Mouse (Mus musculus) layer of hippocampus, adult 8-10 months (tissue): ENCODE results near the gene B2m. TPM values are rescaled to one million over a fixed set of nuclear protein-coding genes. Genes with fewer than 3 reads are reported as not detected.
"Not testable (repeated sequence)": the region's sequence is repeated elsewhere in the genome, so short reads cannot be mapped to it uniquely, and the experiment has no call there.

ENCODE experiments used
- DNase-seq, 2 experiments: peaks; one replicate each; pipeline ENCODE4 v3.0.0; 2022; ENCODE audit warnings: low spot score in 2 of 2
- total RNA-seq, 4 experiments: library from RNA; stranded (reverse); gene quantifications; 2 replicates each; pipeline ENCODE4 v1.2.4; 2022

The B2m gene
- 100 to 1,000 TPM; 103 to 516 (median 252) TPM for total RNA-seq

DNA sequence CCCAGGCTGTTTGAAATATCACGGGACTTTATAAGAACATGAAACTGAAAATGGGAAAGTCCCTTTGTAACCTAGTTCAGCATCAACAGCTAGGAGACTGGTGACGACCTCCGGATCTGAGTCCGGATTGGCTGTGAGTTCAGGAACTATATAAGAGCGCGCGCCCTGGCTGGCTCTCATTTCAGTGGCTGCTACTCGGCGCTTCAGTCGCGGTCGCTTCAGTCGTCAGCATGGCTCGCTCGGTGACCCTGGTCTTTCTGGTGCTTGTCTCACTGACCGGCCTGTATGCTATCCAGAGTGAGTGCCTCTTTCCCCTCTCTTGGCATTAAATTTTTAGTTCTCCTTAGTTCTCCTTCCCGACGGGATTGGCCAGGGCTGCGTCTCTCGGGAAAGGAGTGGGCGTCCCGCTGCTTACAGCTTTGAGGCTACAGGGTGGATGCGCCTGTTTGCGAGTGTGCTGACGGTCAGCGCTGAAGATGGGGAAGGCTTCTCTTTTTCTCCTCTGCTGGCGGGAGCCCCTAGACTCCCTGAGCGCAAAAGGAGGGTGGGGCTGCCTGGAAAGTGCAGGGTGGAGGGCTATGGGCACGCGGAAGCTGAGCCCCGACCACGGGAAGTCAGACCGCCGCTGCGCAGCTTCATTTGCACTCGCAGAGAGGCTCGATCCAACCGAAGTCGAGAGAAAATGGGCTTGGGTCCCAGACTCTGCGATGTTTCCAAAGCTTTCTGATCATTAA, at the start of gene B2m:
TSS of gene B2m (plus strand) at position 179 of the 734 bp plus-strand sequence.
- DNase-seq, result peak; percentile 90 to 94

DNA sequence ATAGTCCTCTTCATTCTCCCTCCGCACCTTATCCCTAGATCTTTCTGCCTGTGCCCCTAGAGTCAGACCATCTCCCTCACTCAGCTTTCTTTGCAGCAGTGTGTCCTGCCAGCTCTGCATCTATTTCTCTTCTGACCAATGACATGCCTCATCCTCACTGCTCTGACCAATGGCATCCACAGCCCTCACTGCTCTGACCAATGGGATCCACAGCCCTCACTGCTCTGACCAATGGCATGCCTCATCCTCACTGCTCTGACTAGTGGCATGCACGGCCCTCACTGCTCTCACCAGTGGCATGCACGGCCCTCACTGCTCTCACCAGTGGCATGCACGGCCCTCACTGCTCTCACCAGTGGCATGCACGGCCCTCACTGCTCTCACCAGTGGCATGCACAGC, 49.8 kb upstream of the B2m start:
- not testable (repeated sequence) for DNase-seq

DNA sequence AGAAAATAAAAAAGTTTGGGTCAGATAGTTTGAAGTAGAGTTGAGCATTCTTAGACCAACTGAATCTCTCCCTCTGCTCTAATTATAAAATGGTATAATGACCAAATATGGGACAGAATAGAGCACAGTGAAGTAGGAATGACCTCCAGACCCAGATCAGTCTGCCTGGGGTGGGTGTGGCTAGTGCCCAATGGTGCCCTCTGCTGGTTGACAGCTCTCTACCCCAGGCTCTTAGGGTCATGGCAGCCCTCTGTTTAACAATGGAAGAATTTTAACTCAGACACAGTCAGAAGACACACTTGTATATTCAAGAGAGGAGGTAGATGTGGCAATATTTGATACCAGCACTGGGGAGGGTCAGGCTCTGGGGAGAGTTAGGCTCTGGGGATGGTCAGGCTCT, 45.4 kb upstream of the B2m start:
- DNase-seq, result no peak

DNA sequence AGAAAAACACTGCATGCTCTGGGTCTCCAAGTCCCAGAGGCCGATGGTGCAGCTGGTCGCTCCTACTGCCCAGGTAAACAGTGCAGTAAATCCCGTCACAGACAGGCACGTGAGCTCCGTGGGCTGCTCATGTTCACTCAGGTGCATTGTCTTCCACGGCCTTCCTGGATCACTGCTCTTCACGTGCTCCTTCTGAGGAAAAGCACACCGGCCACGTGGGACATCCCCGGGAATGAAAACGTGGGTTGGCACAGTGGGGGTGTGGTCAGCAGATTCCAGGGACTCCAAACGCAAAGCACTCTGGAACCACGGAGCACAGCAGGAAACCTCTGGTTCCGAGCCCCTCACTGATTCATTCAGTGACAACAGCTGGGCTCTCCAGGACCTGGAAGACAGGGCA, 39.4 kb upstream of the B2m start:
- DNase-seq, result no peak

DNA sequence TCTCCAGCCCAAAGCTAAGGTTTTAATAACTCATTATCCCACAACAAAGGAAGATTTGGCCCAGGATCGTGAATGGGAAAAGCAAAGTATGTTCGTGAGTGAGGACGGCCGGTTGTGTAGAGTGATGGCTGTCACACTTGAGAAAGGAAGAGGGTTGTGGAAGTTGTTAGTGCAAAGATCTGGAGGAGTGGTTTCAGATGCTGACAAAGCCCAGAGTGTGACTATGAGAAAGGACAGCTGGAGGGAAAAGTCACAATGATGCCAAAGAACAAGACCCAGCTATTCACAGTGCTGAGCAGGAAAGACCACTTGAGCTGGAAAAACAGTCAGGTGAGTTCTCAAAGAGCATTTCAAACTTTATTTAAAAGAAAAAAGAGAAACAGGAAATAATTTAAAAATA, 37.8 kb upstream of the B2m start:
- no peak for DNase-seq

DNA sequence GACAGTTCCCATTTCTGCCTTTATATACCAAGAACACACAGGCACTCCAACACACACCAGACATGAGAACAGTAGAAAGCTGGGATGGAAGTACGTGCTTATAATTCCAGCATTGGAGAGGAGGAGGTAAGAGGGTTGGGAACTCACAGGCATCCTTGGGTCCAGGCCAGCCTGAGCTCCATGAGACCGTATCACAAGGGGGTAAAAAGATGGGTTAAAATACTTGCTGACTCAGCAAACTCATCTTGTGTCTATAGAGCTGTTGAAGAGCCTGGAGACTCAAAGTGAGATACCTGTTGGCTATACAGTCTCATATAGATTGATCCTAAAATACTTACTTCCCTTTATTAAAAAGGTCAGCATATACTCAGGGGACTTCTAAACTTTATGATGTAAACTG, 30.6 kb upstream of the B2m start:
- no peak for DNase-seq

DNA sequence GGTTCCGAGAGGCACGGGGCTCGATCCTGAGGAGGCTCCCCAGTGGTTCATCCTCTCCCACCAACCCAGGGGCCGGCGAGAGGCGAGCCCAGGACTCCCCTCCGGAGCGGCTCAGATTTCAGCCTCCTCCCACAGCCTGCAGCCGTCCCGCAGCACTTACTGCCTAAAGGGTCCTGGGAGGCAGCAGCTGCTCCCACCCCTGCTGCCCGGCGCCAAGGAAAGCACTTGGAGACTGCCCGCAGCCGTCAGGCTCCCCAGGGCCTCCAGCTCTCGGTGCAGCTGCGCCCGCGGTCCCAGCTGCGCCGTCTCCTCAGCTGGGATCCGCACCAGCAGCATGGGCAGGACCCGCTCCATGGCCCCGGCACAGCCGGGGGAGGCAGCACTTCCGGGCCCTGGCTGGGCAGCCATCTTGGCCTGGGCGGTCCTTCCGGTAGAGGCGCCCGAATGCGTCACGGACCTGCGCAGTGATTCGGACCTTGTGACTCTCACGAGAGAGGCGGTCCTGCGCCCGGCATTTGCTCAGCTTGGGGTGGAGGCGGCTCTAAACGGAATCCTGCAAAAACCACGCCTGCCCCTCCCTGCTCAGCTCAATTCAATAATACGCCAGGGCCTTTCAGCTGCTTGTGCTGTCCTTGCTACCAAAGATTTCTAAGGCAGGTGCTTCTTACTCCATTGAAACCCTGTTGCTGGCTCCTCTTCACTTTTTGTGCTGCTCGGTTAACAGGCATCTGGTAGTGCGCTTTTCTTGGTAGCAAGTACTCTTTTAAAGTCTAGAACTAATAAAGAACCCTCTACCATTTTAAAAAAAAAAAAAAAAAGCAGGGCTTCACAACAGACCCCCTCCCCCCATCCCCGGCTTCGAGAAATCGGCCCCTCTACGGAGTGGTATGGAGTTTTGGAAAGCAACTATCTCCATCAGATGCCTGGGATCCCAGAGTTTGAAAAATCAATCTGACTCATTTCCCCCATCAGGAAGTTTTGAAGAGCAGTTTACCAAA, 29.2 kb upstream of the B2m start, which contains the start of gene Spg11:
TSS of gene Spg11 (minus strand) at position 426 of the 998 bp plus-strand sequence.
- peak; percentile 97 to 98 for DNase-seq

DNA sequence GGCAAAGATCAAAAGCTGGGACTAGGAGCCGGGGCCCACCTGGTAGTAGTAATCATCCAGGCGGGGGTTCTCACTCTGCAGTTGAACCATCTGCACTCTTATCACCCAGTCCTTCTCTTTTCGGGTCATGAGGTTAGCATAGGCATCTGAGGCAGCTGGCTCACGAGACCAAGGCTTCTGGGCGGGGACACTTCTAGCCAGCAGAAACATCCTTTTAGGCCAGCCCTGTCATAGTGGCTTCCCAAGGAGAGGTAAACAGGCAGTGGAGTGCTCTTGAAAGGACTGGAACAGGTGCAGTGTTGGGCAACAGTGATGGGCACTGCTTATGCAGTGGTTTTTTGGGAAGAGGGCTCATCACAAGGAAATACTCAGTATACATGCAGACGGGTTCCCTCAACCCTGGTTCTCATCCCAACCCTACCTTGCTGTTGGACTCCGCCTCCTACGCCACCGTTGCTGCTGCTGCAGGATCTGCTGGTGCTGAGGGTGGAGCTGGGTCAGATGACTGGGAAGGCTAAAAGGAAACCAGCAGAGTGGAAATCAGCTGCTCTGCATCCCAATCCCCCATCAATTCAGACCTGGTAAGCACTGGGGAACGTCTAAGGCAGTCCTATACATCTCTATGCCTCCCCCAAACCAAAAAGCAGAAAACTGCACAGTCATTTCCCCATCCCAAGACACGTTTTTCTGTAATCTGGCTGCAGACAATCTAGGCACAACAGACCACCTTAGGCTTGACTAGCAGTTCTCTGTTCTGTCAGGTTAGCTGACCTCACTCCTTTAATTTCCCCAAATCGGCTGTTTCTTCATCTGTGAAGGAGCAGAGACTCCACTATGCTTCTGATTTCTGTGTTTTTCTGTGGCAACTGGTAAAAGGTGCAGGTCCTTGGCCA, 21.6 kb upstream of the B2m start:
- DNase-seq, result no peak

DNA sequence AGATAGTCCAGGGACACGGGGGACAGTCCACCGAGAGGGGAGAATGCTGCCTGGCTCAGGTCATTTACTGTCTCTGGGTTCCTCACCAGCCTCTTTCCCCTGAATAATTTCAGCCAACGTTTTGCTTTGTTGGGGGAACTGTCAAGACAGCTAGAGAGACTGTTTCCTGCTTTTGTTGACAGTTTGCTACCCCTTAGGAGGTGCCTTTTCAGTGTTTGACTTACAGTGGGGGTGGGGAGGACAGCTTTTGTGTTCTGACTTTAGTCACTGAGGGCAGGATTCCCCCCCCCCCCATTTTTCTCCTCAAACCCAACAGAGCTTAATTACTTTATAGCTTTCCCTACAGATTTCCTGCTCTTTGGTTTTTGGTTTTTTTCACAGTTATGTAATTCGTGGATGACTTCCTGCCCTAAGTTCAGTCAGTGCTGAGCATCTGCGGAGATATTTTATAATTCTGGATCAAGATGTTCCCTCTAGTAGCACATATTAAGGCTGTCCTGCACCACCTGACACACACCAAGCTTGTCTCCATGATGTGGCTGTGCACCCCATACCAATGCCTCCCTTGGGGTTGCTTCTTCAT, 20.6 kb upstream of the B2m start:
- no peak for DNase-seq

DNA sequence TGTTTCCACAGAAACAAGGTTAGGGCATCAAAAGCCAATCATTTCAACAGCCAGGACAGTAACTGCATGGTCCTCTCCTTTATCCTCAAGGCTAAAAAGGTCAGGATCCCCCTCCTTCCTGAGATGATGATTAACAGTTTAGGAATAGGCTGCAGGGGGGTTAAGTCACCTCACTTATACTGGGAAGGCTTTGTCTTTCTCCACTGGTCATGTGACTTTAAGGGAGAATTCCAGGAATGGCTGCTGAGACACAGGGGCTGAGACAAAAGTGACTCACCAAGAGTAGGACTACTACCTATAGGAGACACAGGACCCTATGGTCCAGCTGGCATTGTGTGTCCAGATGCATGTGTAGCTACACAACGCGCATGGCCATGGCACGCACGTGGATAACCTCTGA, 19.9 kb upstream of the B2m start:
- DNase-seq, result no peak

DNA sequence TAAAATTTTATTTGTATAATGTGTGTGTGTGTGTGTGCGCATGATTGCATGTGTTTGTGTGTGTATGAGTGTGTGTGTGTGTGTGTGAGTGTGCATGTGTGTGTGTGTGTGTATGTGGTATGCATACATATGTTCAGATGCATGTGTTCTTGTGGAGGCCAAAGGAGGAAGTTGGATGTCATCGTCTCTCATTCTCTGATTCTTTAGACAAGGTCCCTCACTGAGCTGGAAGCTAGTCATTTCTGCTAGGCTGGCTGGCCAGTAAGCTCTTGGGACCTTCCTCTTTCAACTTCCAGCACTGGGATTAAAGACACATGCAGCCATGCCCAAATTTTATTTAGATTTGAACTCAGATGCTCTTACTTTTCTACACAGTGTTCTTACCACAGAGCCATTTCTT, 15.4 kb upstream of the B2m start:
- DNase-seq, result no peak

DNA sequence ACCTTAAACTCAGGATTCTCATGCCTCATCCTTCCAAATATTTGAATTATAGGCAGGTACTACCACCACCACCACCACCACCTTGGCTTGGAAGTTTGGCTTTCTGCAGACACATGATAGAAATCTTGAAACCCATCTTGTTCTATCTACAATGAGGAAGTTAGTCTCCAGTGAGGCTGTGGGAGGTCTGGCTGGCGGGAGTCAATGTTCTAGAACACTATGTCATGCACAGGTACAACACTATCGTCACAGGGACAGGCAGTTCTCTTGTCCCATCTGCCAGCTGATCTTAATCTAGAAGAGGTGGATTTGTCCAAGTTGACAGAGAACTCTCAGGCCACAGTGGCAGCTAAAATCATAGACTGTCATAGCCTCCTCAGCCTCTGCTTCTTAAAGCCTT, 14.9 kb upstream of the B2m start:
- DNase-seq, result no peak

DNA sequence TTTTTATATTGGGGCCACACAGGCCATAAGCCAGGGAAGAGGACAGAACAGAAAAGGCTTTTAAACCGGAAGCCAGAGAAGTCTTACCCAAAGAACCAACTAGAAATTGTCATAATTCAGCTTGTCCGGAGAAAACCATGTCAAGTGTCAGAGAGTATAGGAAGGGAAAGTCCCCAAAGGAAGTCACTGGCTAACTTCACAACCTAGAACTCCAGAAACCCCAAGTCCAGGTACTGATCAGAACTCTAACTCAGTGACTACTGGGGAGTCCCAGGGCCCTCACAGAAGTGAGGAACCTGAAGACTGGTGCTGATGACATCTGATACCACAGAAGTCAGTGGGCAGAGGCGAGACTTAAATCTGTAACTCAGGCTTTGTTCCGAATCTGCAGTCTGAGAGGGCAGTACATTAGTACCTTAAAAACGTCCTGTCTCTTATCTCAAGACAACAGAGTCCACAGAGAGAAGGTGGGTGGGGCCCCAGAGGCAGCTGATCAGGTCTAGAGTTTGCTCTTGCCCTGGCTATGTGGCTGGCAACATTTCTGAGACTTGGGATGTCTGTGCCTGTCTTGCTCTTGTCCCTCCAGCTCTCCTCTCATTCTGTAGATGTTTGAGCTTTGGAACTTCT, 9.5 kb upstream of the B2m start:
- DNase-seq, result no peak

DNA sequence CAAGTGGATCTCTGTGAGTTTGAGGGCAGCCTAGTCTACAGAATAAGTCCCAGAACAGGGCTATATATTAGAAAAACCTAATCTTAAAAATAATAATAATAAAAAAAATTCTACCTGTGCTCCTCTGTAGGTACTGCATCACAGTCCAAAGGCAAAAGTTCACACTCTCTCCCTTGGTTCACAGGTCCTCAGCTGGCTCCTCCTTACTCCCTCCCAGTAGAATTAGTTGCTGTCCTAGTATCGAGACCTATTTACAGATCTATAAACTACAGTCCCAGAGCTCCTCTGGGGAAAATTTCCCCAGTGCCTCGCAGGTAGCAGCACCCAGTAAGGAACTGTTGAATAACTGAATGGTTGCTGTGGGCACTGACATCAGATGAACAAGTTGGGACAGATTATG, 6.7 kb upstream of the B2m start:
- no peak for DNase-seq

DNA sequence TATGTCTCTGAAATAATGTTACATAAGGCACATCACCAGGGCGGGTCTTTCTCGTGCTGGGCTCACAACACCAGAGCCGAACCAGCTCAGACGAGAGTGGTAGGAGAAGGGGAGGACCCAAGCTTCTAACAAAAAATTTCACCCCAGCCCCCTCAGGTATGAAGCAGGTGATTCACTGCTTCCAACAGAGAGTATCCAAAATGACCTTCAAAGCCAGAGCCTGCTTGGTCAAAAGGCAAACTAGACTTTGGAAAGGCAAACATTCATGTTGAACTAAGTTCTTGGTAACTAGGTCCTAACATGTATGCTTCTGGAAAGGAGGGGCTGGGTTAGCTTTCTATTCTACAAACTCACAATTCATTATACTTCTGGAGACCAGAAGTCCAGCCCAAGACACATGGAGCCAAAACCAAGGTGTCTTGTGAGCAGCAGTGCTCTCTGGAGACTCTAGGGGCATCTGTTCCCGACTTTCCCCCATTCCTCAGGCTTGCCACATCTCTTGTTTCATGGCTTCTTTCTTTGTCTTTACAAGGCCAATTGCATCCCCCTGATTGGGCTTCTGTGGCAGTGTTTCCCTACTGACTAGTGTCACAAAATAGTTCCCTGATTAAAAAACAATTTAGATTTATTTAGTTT, 6.0 kb upstream of the B2m start:
- DNase-seq, result no peak

DNA sequence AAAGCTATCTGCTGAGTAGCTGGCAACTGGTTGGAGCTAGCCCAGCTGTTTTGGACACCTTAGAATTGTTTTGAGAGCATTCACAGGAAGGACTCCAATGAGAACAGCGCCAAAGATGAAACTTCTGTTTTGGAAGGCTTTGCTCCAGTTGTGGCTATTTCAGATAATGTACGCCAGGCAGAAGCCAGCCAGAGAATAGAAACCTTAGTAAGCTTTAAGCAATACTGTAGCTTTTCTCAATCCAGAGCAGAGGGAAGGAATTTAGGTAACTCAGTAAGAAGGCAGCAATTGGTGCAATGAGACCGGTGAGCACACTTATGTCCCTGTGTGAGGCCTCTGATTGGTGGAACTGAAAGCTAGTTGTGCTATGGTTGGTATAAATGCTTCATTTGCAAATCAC, 4.4 kb upstream of the B2m start:
- DNase-seq, result no peak

DNA sequence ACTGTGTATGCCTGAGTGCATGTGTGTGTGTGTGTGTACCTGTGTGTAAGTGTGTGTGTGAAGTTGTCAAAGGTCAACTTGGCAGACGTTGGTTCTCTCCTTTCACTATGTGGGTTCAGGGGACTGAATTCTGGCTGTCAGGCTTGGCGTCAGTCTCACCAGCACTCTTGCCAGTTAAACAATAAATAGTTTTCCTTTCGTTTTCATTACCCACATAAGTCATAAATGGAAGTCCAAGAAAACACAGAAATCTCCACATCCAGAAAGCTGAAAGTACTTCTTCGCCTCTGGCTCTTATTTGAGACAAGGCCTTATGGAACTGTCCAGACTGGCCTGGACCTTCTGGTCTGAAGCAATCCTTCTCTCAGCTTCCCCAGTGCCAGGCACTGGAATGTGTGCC, 1.7 kb upstream of the B2m start:
- no peak for DNase-seq

DNA sequence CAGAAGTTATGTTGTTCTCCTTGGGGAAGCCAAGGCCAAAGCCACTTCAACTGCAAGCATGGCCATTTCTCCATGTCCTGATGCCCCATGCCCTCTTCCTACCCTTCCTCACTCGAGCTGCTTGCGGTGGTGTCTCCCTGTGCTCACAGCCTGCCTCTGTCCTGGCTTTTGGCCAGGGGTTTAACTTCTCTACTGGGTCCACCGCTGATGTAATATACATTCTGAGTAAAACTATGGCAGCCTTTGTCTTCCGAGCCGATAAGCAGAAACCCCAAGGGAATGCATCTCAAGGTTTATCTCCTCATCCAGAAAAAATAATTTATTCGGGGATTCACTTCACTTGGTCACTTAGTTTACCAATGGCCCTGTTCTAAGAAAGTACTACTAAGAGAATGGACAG, 799 bp upstream of the B2m start:
- DNase-seq, result no peak

DNA sequence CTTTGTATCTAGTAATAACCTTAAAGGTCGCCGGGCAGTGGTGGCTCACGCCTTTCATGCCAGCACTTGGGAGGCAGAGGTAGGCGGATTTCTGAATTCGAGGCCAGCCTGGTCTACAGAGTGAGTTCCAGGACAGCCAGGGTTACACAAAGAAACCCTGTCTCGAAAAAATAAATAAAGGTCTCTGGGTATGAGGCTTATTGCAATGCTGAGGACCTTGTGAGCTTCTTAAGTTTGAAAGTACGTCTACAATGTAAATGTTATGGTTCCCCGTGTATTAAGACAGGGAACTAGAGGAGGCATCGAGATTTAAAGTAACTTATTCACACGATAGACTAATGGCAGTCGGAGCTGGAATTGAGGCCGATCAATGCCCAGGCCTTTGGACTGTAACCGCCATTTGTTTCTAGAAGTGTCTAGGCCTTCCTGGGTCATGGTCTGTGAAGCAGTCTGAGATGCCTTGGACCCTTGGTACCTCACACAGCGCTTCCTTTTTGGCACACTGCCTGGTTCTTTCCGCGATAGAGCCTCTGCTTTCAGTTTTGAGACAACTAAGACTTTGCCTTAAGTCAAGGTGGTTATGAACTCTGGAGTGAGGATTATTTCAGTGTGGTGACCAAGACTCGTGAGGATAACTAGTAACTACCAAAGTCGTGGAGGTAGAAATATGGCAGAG, 894 bp downstream of the B2m start:
- peak in 1 of 2 experiments; percentile 17 for DNase-seq

DNA sequence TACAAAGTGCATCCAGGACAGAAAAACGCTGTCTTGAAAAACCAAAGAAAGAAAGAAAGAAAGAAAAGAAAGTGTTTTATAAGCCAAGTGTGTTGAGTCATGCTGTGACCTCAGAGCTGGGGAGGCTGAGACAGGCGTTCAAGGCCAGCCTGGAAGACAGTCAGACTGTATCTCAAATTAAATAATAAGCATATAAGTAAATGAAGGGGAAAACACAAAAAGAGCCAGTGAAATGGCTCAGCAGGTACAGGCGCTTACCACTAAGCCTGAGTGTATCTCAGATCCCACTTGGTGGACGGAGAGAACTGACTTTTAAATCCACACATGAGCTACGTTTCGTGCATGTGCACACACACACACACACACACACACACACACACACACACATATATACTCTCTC, 1.8 kb downstream of the B2m start:
- no peak for DNase-seq
